Mouse (Mus musculus) neural tube, embryonic 12.5 days (tissue): ENCODE measurements around the gene Yipf3. TPM values are rescaled to one million over a fixed set of nuclear protein-coding genes. Genes with fewer than 3 reads are reported as not detected.

Experiments
- ATAC-seq: fragments of 200-750 bp; cut with Nextera tagmentation; 2 replicates; pipeline ENCODE4 v1.8.0; 2017; ENCODE audit warnings: low read depth, mild to moderate bottlenecking, moderate TSS enrichment, moderate library complexity; ENCODE audit not compliant: low FRiP score
- H3K27ac ChIP-seq: fragments of 300-500 bp; sonication (generic); 2 replicates; pipeline ENCODE4 v1.5.1; 2016
- H3K27me3 ChIP-seq: fragments of 300-500 bp; sonication (generic); replicated peaks from 2 replicates; pipeline ENCODE4 v1.6.1; 2016; ENCODE audit warnings: mild to moderate bottlenecking
- H3K36me3 ChIP-seq: fragments of 300-500 bp; sonication (generic); 2 replicates; pipeline ENCODE4 v1.6.1; 2016; ENCODE audit warnings: mild to moderate bottlenecking
- H3K4me1 ChIP-seq: fragments of 300-500 bp; sonication (generic); 2 replicates; pipeline ENCODE4 v1.6.1; 2016
- H3K4me2 ChIP-seq: fragments of 300-500 bp; sonication (generic); replicated peaks from 2 replicates; pipeline ENCODE4 v1.6.1; 2016; ENCODE audit warnings: mild to moderate bottlenecking
- H3K4me3 ChIP-seq: fragments of 300-500 bp; sonication (generic); 2 replicates; pipeline ENCODE4 v1.5.1; 2016
- H3K9ac ChIP-seq: fragments of 300-500 bp; sonication (generic); 2 replicates; pipeline ENCODE4 v1.6.1; 2016; ENCODE audit warnings: mild to moderate bottlenecking
- H3K9me3 ChIP-seq: fragments of 300-500 bp; sonication (generic); 2 replicates; pipeline ENCODE4 v1.6.1; 2016; ENCODE audit warnings: mild to moderate bottlenecking
- WGBS: fragments of 180-500 bp; shearing (Covaris S2); methylation state at CpG from one replicate; pipeline ENCODE4 v1.1.7; 2016; 5-methylcytosine and 5-hydroxymethylcytosine counted together
- polyA plus RNA-seq: library from polyadenylated mRNA; unstranded; fragments of >200 nt; fragmentation: Nextera tagmentation; extraction: Ambion mirVana; gene quantifications from 2 replicates; pipeline ENCODE4 v1.2.1, GENCODE M21; 2016

Gene Yipf3
- polyA plus RNA-seq, 1 experiment from 2014 or later: 73.9 TPM

- Histone ChIP-seq H3K36me3 (peaks cover 96% of the 10 kb centered on the region), H3K9me3 (no peaks in the 10 kb centered on the region), H3K4me3 (no peak overlapping the region), H3K4me2 (no peak overlapping the region), H3K9ac (no peak overlapping the region), H3K27ac (no peak overlapping the region), H3K27me3 (no peaks in the 10 kb centered on the region), H3K4me1 (peaks cover under 1% of the 10 kb centered on the region; the same call in 1 of the 2 replicates)
- WGBS: 84% methylated on average over 11 of the region's 11 CpGs
- no peak for ATAC-seq
Observed at GRCm38 (mm10) chr17:46241471-46241870, 6.4 kb upstream of the Yipf3 start.

GRCm38 (mm10) chr17:46242274-46242673, 5.6 kb upstream of the Yipf3 start:
- H3K27ac ChIP-seq: no peak overlapping the region
- H3K4me2 ChIP-seq: no peak overlapping the region
- peaks cover 8% of the 10 kb centered on the region for H3K4me1 ChIP-seq
- no peaks in the 10 kb centered on the region for H3K27me3 ChIP-seq
- H3K36me3 ChIP-seq: peaks cover 90% of the 10 kb centered on the region
- no peak overlapping the region for H3K4me3 ChIP-seq
- no peak overlapping the region for H3K9ac ChIP-seq
- 87% methylated on average over 13 of the region's 13 CpGs for WGBS
- ATAC-seq: no peak
- no peaks in the 10 kb centered on the region for H3K9me3 ChIP-seq

GRCm38 (mm10) chr17:46242993-46243392, 4.9 kb upstream of the Yipf3 start:
- Histone ChIP-seq H3K4me3 (no peak overlapping the region), H3K36me3 (peaks cover 85% of the 10 kb centered on the region), H3K4me1 (peaks cover 8% of the 10 kb centered on the region), H3K9ac (no peak overlapping the region), H3K9me3 (no peaks in the 10 kb centered on the region), H3K27me3 (no peaks in the 10 kb centered on the region), H3K27ac (no peak overlapping the region), H3K4me2 (no peak overlapping the region)
- WGBS: 88% methylated on average over 4 of the region's 4 CpGs
- no peak for ATAC-seq

- no peaks in the 10 kb centered on the region for H3K27me3 ChIP-seq
- H3K4me2 ChIP-seq: no peak overlapping the region
- ATAC-seq: no peak
- peaks cover 78% of the 10 kb centered on the region for H3K36me3 ChIP-seq
- H3K4me1 ChIP-seq: peaks cover 10% of the 10 kb centered on the region
- no peak overlapping the region for H3K27ac ChIP-seq
- H3K4me3 ChIP-seq: no peak overlapping the region
- no peaks in the 10 kb centered on the region for H3K9me3 ChIP-seq
- 56% methylated on average over 2 of the region's 2 CpGs for WGBS
- H3K9ac ChIP-seq: no peak overlapping the region
Observed at GRCm38 (mm10) chr17:46243624-46244023, 4.3 kb upstream of the Yipf3 start.

GRCm38 (mm10) chr17:46244579-46244978, 3.3 kb upstream of the Yipf3 start:
- Histone ChIP-seq H3K9ac (no peak overlapping the region), H3K4me1 (peaks cover 20% of the 10 kb centered on the region), H3K9me3 (no peaks in the 10 kb centered on the region), H3K27ac (no peak overlapping the region), H3K27me3 (no peaks in the 10 kb centered on the region), H3K36me3 (peaks cover 75% of the 10 kb centered on the region), H3K4me3 (no peak overlapping the region), H3K4me2 (no peak overlapping the region)
- 79% methylated on average over 10 of the region's 10 CpGs for WGBS
- ATAC-seq: no peak

- H3K27me3 ChIP-seq: no peaks in the 10 kb centered on the region
- peak overlapping the region; percentile 84 for H3K4me2 ChIP-seq
- no peaks in the 10 kb centered on the region for H3K9me3 ChIP-seq
- peaks cover 67% of the 10 kb centered on the region for H3K36me3 ChIP-seq
- peak overlapping the region; percentile 97 for H3K9ac ChIP-seq
- H3K27ac ChIP-seq: peak overlapping the region; percentile 46
- WGBS: under 1% methylated on average over 37 of the region's 37 CpGs
- peak overlapping the region; percentile 91 for H3K4me3 ChIP-seq
- no peak; the same call in 1 of the 2 replicates for ATAC-seq
- peaks cover 21% of the 10 kb centered on the region for H3K4me1 ChIP-seq
Observed at GRCm38 (mm10) chr17:46248189-46248522, 276 bp downstream of the Yipf3 start.

GRCm38 (mm10) chr17:46251174-46251573, 3.3 kb downstream of the Yipf3 start:
- Histone ChIP-seq H3K36me3 (peaks cover 37% of the 10 kb centered on the region), H3K9ac (no peak overlapping the region), H3K9me3 (no peaks in the 10 kb centered on the region), H3K27ac (no peak overlapping the region), H3K4me2 (no peak overlapping the region), H3K4me1 (peaks cover 39% of the 10 kb centered on the region), H3K27me3 (peaks cover 11% of the 10 kb centered on the region), H3K4me3 (no peak overlapping the region)
- WGBS: 87% methylated on average over 7 of the region's 7 CpGs
- ATAC-seq: no peak

GRCm38 (mm10) chr17:46252571-46253451, 4.9 kb downstream of the Yipf3 start:
- H3K4me1 ChIP-seq: peaks cover 31% of the 10 kb centered on the region
- H3K9me3 ChIP-seq: no peaks in the 10 kb centered on the region
- peak overlapping the region; percentile 98 for H3K4me2 ChIP-seq
- WGBS: 60% methylated on average over 14 of the region's 14 CpGs
- no peak overlapping the region for H3K4me3 ChIP-seq
- H3K27ac ChIP-seq: no peak overlapping the region
- H3K27me3 ChIP-seq: peaks cover 11% of the 10 kb centered on the region
- H3K36me3 ChIP-seq: peaks cover 34% of the 10 kb centered on the region
- H3K9ac ChIP-seq: peak overlapping the region; percentile 78; the same call in 1 of the 2 replicates
- no peak for ATAC-seq

- 2% methylated on average over 48 of the region's 48 CpGs for WGBS
- Histone ChIP-seq H3K9me3 (no peaks in the 10 kb centered on the region), H3K4me3 (peak within 1 kb of the TSS; percentile 71), H3K36me3 (peaks cover 42% of the 10 kb centered on the region), H3K4me1 (peaks cover 29% of the 10 kb centered on the region), H3K27me3 (peaks cover 11% of the 10 kb centered on the region), H3K27ac (peak within 1 kb of the TSS; percentile 26; the same call in 1 of the 2 replicates), H3K9ac (peak within 1 kb of the TSS; percentile 78), H3K4me2 (peak within 1 kb of the TSS; percentile 98)
- peak; percentile 89 for ATAC-seq
Observed at GRCm38 (mm10) chr17:46253452-46254084, 5.7 kb downstream of the Yipf3 start, which contains the start of gene Lrrc73. Gene Lrrc73 (plus strand): TSS chr17:46253531.

GRCm38 (mm10) chr17:46254106-46254505, 6.2 kb downstream of the Yipf3 start:
- peak overlapping the region; percentile 26; the same call in 1 of the 2 replicates for H3K27ac ChIP-seq
- ATAC-seq: peak; percentile 49
- peak overlapping the region; percentile 78 for H3K9ac ChIP-seq
- peaks cover 46% of the 10 kb centered on the region for H3K36me3 ChIP-seq
- H3K9me3 ChIP-seq: no peaks in the 10 kb centered on the region
- peak overlapping the region; percentile 71 for H3K4me3 ChIP-seq
- H3K27me3 ChIP-seq: peaks cover 11% of the 10 kb centered on the region
- peaks cover 24% of the 10 kb centered on the region for H3K4me1 ChIP-seq
- peak overlapping the region; percentile 98 for H3K4me2 ChIP-seq
- 1% methylated on average over 45 of the region's 54 CpGs for whole genome bisulfite sequencing

GRCm38 (mm10) chr17:46255147-46255546, 7.3 kb downstream of the Yipf3 start:
- 33% methylated on average over 6 of the region's 6 CpGs for WGBS

More at GRCm38 (mm10) chr17:46255147-46255546, 7.3 kb downstream of the Yipf3 start:
- no peak overlapping the region for H3K27ac ChIP-seq
- peaks cover 11% of the 10 kb centered on the region for H3K27me3 ChIP-seq
- H3K4me3 ChIP-seq: peak overlapping the region; percentile 71; the same call in 1 of the 2 replicates
- peaks cover 48% of the 10 kb centered on the region for H3K36me3 ChIP-seq
- H3K4me1 ChIP-seq: peaks cover 19% of the 10 kb centered on the region; the same call in 1 of the 2 replicates
- ATAC-seq: no peak
- peak overlapping the region; percentile 78; the same call in 1 of the 2 replicates for H3K9ac ChIP-seq
- H3K9me3 ChIP-seq: no peaks in the 10 kb centered on the region
- H3K4me2 ChIP-seq: peak overlapping the region; percentile 98
